Mouse (Mus musculus): ENCODE results near the gene Exoc2.

Gene Exoc2

DNA sequence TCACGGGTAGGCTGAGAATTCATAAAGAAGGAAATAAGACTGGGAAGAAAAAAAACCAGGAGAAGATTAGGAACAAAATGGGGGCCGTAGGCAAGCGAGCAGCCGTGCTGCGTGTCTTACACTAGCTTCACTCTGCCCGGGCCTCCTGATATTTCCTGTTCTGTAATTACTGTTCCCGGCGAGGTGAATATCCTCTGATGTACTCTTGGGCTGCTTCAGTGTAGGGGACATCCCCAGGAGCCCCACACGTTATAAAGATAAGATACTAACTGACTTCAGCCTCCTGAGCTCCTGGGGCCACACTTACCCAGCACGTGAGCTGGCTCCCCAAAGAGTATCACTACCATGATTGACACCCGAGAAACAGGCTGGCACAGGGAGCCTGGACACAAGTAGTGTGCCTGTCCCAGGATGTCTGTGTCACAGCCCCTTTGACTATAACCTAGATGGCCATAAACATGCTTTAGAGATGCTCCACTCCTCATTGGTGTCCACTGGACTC is 196.2 kb downstream of the Exoc2 start:
- no peak for DNase-seq (ENCODE audit: low spot score in 2 of 2)

DNA sequence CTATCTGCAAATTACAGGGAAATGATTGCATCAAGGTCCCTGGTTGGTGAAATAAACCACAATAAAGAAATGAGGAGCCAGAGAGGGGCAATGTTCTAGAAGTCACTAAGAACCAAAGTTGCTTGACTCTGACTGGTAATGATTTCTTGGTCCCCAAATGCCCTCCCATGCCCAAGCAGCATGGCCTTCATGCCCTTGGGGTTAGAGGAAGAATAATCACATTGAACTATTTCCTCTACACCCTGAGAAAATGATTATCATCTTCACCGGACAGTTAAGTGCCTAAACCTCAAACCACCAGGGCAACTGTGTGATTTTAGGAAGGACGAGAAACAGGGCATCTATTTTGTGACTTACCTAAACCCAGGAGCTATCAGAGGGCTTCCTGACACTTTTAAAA is 197.9 kb downstream of the Exoc2 start:
- DNase-seq (ENCODE audit: low spot score in 2 of 2), result no peak

DNA sequence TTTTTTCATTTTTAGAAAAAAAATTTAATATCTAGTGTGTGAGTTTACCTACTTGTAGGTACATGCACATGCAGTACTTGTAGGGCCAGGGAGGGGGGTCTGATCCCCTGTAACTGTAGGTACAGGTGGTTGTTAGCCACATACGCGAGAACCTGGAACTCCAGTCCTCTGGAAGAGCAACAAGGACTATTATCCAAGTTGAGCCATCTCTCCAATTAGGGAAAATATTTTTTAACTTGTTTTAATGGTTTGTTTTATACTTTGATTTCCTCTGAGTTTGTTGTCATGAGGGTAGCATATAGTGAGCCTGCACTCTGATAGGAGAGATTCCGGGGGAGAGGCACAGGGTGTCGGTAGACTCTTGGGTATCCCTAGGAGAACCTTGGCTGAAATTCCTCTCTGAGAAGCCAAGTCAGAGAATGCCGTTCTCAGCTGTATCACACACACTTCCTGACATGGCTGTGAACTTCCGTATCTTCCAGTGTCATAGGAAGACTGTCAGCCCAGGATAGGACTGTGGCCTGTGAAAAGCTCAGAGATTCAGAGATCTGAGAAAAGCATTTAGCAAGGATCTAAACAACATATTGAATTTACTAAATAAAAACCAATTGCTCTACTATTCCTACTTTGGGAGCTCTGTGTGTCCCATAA is 206.3 kb downstream of the Exoc2 start:
- peak in 1 of 2 experiments; percentile 32 for DNase-seq (ENCODE audit: low spot score in 2 of 2)

DNA sequence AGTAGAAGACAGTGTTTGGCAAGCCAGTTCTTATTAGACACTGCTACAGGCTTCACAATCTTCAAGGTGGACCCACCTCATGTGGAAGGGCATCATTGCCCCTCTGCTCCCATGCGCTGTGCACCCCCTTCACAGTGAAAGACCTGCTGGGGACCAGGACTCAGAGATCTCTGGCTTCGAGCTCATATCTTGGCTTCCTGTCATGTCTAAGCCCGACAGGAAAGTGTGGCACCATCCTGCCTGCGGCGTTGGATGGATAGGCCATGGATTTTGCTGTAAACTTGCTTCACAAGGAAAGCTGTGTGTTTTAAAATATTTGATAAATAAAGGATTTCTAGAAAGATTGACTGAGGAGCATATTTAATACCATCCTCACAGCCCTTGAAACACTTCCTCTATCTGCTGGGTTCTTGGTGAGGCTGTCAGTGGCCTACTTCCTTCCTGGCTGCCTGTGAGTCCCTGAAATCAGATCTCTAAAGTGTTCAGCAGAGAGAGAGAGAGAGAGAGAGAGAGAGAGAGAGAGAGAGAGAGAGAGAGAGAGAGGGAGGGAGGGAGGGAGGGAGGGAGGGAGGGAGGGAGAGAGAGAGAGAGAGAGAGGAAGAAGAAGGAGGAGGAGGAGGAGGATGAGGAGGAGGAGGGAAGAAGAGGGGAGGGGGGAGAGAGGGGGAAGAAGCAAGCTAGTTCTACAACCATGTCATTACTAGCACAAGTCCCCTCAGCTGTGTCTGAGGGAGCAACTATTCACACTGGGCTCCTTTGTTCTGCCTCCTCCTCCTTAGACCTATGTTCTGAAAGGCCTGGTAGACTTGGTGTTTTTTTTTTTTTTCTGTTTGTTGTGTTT is 207.0 kb downstream of the Exoc2 start:
- DNase-seq (ENCODE audit: low spot score in 2 of 2), result peak in 1 of 2 experiments; percentile 12

DNA sequence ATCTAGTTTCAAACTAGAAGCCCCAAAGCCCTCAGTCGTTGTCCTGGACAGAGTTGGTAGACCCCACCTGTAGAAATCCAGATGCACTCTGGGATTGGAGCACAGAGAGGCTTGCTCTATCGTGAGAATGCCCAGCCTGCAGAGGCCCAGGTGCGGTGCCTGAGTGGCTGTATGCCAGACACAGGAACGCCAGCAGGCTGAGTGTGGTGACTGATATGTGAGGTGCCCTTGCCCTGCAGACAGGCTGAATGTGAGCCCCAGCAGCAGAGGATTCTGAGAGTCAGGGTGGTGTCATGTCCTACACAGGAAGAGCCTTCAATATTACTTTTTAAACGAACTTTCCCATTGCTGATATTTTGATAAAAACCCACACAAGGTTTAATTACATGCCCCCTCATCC is 208.0 kb downstream of the Exoc2 start:
- no peak for DNase-seq (ENCODE audit: low spot score in 2 of 2)

DNA sequence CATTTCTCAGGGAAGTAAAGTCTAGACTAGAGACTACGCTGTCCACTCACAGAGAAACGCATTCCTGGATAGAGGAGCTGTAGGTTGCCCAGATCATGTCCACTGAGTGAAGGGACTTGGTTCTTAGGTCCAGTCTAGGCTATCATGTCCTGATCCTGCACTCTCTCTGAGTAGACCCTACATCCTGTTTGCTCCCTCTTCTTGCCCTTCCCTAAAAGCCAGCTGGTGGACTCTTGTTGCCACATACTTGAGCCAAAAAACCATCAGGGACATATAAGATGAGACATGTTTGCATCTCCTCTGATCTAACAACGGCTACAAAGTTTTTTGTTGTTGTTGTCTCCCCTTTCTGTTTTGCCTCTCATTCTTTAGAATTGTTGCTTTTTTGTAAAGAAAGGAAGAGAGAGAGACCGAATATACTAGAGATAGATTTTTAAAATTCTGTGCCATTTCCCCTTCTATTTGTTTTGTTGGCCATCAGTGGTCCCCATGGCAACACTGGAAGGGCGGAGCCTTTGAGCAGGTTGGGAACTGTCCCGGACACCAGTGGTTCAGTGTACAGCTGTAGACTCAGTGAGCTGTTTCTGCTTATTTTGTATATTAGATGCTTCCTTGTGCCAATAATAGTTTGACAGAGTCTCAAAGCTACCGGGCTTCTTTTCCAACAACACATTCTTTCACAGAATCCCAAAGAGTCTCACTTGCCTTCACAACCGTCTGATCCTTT is 209.7 kb downstream of the Exoc2 start:
- DNase-seq (ENCODE audit: low spot score in 2 of 2), result peak; percentile 35 to 38

Data from heart, adult 9 months (tissue).